8 mouse cellular contexts compared by ENCODE assay signal in the genomic region with DNA sequence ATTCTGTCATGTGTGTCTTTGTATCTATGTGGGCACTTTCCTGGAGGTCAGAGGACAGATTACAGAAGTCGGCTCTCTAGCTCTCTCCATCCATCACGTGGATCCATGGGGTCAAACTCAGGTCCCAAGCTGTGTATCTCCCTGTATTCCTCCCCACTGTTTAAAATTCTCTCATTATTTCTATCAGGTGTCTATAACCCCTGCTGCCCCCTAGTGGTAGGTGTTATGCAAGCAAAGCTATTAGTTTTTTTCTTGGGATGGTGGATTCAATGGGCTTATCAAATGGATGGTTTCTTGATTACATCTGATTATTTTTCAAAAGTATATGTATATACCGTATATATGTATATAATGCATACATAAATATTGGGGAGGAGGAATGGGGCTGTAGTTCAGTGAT. TPM values are rescaled to one million over a fixed set of nuclear protein-coding genes. Genes with fewer than 3 reads are reported as not detected.
A peak's percentile ranks its signal among the peaks of the same experiment; 100 is the strongest.
DNase-seq lines count a peak whose midpoint lies in the region; ATAC-seq and TF ChIP-seq lines count a peak whose summit lies in the region.

No protein-coding gene starts in this region.

- peaks cover 11% of the 10 kb centered on the region for H3K4me1 ChIP-seq in intestine, embryonic 14.5 days (replicated peaks; ENCODE audit: control insufficient read depth, insufficient read depth, low read length)
- peaks cover 5% of the 10 kb centered on the region; the same call in 1 of the 2 replicates for H3K4me1 ChIP-seq in intestine, embryonic 16.5 days (ENCODE audit: control insufficient read depth, insufficient read depth, low read length)
- H3K4me1 ChIP-seq in E14TG2a.4 (replicated peaks; ENCODE audit: low read depth, low read length), result peaks cover 51% of the 10 kb centered on the region
- peaks cover 5% of the 10 kb centered on the region; the same call in 1 of the 2 replicates for H3K4me1 ChIP-seq in bone marrow macrophage, adult 2 months (ENCODE audit: control insufficient read depth, insufficient read depth, low read length)
- peaks cover 13% of the 10 kb centered on the region for H3K4me1 ChIP-seq in forebrain, embryonic 13.5 days

- H3K9me3 ChIP-seq in intestine, embryonic 14.5 days (ENCODE audit: control insufficient read depth, low read length), result no peaks in the 10 kb centered on the region
- H3K9me3 ChIP-seq in intestine, embryonic 16.5 days (ENCODE audit: control insufficient read depth, low read length), result no peaks in the 10 kb centered on the region
- H3K9me3 ChIP-seq in E14TG2a.4 (ENCODE audit: low read length), result no peaks in the 10 kb centered on the region
- H3K9me3 ChIP-seq in forebrain, embryonic 13.5 days (replicated peaks), result no peaks in the 10 kb centered on the region

- peak; percentile 71 for DNase-seq in intestine, embryonic 14.5 days (ENCODE audit: low spot score)
- DNase-seq in fibroblast of lung, adult 2 months (ENCODE audit: low read depth), result peak; percentile 20
- DNase-seq in left cerebral cortex, postnatal 14 days (ENCODE audit: low spot score in 2 of 2), result peak; percentile 67 to 73
- peak; percentile 62 for DNase-seq in right cerebral cortex, postnatal 14 days

- WGBS in intestine, embryonic 14.5 days, result 26% methylated on average over 3 of the region's 3 CpGs
- 30% methylated on average over 3 of the region's 3 CpGs for WGBS in intestine, embryonic 16.5 days
- WGBS in forebrain, embryonic 13.5 days, result 42% methylated on average over 3 of the region's 3 CpGs

- H3K4me2 ChIP-seq in intestine, embryonic 14.5 days (ENCODE audit: low read length), result no peak overlapping the region
- H3K4me2 ChIP-seq in intestine, embryonic 16.5 days (ENCODE audit: low read depth, low read length), result no peak overlapping the region
- no peak overlapping the region for H3K4me2 ChIP-seq in forebrain, embryonic 13.5 days

- no peak overlapping the region for H3K27ac ChIP-seq in intestine, embryonic 14.5 days (ENCODE audit: low read depth)
- no peak overlapping the region for H3K27ac ChIP-seq in intestine, embryonic 16.5 days (ENCODE audit: low read length)
- no peak overlapping the region for H3K27ac ChIP-seq in bone marrow macrophage, adult 2 months (ENCODE audit: insufficient read depth, low read depth, low read length)
- no peak overlapping the region for H3K27ac ChIP-seq in forebrain, embryonic 13.5 days

- no peak overlapping the region for H3K9ac ChIP-seq in intestine, embryonic 14.5 days (ENCODE audit: low read length)
- H3K9ac ChIP-seq in intestine, embryonic 16.5 days (ENCODE audit: low read depth, low read length), result no peak overlapping the region
- H3K9ac ChIP-seq in forebrain, embryonic 13.5 days, result no peak overlapping the region

- intact Hi-C loops in left cerebral cortex, postnatal 14 days (cut with DNase I), result loop anchor here (5.0 kb wide), 2 partner anchors 57 to 132 kb away; no protein-coding TSS in a partner anchor

- peaks cover 7% of the 10 kb centered on the region; the same call in 1 of the 2 replicates for H3K36me3 ChIP-seq in intestine, embryonic 14.5 days (ENCODE audit: control insufficient read depth, insufficient read depth, low read length)
- H3K36me3 ChIP-seq in intestine, embryonic 16.5 days (ENCODE audit: control insufficient read depth, insufficient read depth, low read length), result no peaks in the 10 kb centered on the region; the same call in 1 of the 2 replicates
- H3K36me3 ChIP-seq in E14TG2a.4 (ENCODE audit: insufficient read depth, low read length), result peaks cover 13% of the 10 kb centered on the region
- H3K36me3 ChIP-seq in forebrain, embryonic 13.5 days (ENCODE audit: poor library complexity, severe bottlenecking), result peaks cover 7% of the 10 kb centered on the region

- no peak for TF ChIP-seq POLR2A in bone marrow macrophage, adult 2 months (IDR thresholded peaks at IDR 0.05; ENCODE audit: borderline replicate concordance, low read depth, low read length)

- no peak overlapping the region for H3K4me3 ChIP-seq in intestine, embryonic 14.5 days (ENCODE audit: low read depth, low read length)
- H3K4me3 ChIP-seq in intestine, embryonic 16.5 days (ENCODE audit: low read length), result no peak overlapping the region
- H3K4me3 ChIP-seq in E14TG2a.4 (replicated peaks; ENCODE audit: low read length), result no peak overlapping the region
- no peak overlapping the region for H3K4me3 ChIP-seq in bone marrow macrophage, adult 2 months (ENCODE audit: insufficient read depth, low read length)
- H3K4me3 ChIP-seq in forebrain, embryonic 13.5 days, result no peak overlapping the region

- ATAC-seq in intestine, embryonic 14.5 days (replicated peaks; ENCODE audit: low FRiP score, low TSS enrichment, low read depth), result no peak
- no peak for ATAC-seq in intestine, embryonic 16.5 days
- ATAC-seq in forebrain, embryonic 13.5 days, result no peak

- H3K27me3 ChIP-seq in intestine, embryonic 14.5 days (replicated peaks; ENCODE audit: control insufficient read depth, insufficient read depth, low read length), result no peaks in the 10 kb centered on the region
- no peaks in the 10 kb centered on the region for H3K27me3 ChIP-seq in intestine, embryonic 16.5 days (replicated peaks; ENCODE audit: control insufficient read depth, insufficient read depth, low read length)
- no peaks in the 10 kb centered on the region for H3K27me3 ChIP-seq in E14TG2a.4 (ENCODE audit: insufficient read depth, low read length)
- no peaks in the 10 kb centered on the region for H3K27me3 ChIP-seq in forebrain, embryonic 13.5 days

- peak; percentile 93 for TF ChIP-seq CTCF in E14TG2a.4 (conservative IDR thresholded peaks at IDR 0.05; ENCODE audit: low read length)
- TF ChIP-seq CTCF in bone marrow macrophage, adult 2 months (IDR thresholded peaks at IDR 0.05; ENCODE audit: low read depth, low read length), result peak; percentile 36; the same call in 1 of the 2 replicates

RNA-seq across cellular contexts. Expression of gene Rhbdd2, which starts 1.8 kb away (rescaled TPM):
- polyA plus RNA-seq in intestine, embryonic 14.5 days (2014; fragmentation: Nextera tagmentation; extraction: Ambion mirVana), result 44.5 and 45.1 TPM in 2 replicates
- polyA plus RNA-seq in intestine, embryonic 16.5 days (2015; fragmentation: Nextera tagmentation; extraction: Ambion mirVana), result 32.1 and 32.4 TPM in 2 replicates
- polyA plus RNA-seq in bone marrow macrophage, adult 2 months (2012; ENCODE audit: insufficient read depth, insufficient read length, missing spikeins), result 11.5 and 13.9 TPM in 2 replicates
- total RNA-seq in left cerebral cortex, postnatal 14 days (2021), result 10 to 100 TPM; 84.9 to 87.5 TPM
- 56.3 and 66.2 TPM in 2 replicates for polyA plus RNA-seq in forebrain, embryonic 13.5 days (2015; fragmentation: Nextera tagmentation; extraction: Ambion mirVana)

RNA-seq across cellular contexts. Expression of gene Por, which starts 39.2 kb away (rescaled TPM):
- 57.7 and 66.5 TPM in 2 replicates for polyA plus RNA-seq in intestine, embryonic 14.5 days (2014; fragmentation: Nextera tagmentation; extraction: Ambion mirVana)
- polyA plus RNA-seq in intestine, embryonic 16.5 days (2015; fragmentation: Nextera tagmentation; extraction: Ambion mirVana), result 111 and 116 TPM in 2 replicates
- polyA plus RNA-seq in bone marrow macrophage, adult 2 months (2012; ENCODE audit: insufficient read depth, insufficient read length, missing spikeins), result 69.1 and 83.9 TPM in 2 replicates
- total RNA-seq in left cerebral cortex, postnatal 14 days (2021), result 10 to 100 TPM; 81.0 to 81.1 TPM
- polyA plus RNA-seq in forebrain, embryonic 13.5 days (2015; fragmentation: Nextera tagmentation; extraction: Ambion mirVana), result 102 and 121 TPM in 2 replicates

RNA-seq across cellular contexts. Expression of gene Ccl24, which starts 57.7 kb away (rescaled TPM):
- polyA plus RNA-seq in intestine, embryonic 14.5 days (2014; fragmentation: Nextera tagmentation; extraction: Ambion mirVana), result 13.0 and 16.0 TPM in 2 replicates
- 34.3 and 34.5 TPM in 2 replicates for polyA plus RNA-seq in intestine, embryonic 16.5 days (2015; fragmentation: Nextera tagmentation; extraction: Ambion mirVana)
- 0.71 and 1.1 TPM in 2 replicates for polyA plus RNA-seq in bone marrow macrophage, adult 2 months (2012; ENCODE audit: insufficient read depth, insufficient read length, missing spikeins)
- not detected for total RNA-seq in left cerebral cortex, postnatal 14 days (2021)
- 1.3 and 2.1 TPM in 2 replicates for polyA plus RNA-seq in forebrain, embryonic 13.5 days (2015; fragmentation: Nextera tagmentation; extraction: Ambion mirVana)

Comparison
In these comparisons a context has a peak if more than half of its experiments do, and no peak if none do; other contexts are left out.
1. DNase-seq: peak in every context shown above with its lines; median percentile 71 in intestine, embryonic 14.5 days; 70 in left cerebral cortex, postnatal 14 days; 62 in right cerebral cortex, postnatal 14 days; 20 in fibroblast of lung, adult 2 months.